Mouse (Mus musculus) heart, adult 10 weeks (tissue): ENCODE measurements around the gene Exd1. TPM values are rescaled to one million over a fixed set of nuclear protein-coding genes. Genes with fewer than 3 reads are reported as not detected.

ENCODE experiments used
- polyA plus RNA-seq: library from polyadenylated mRNA; stranded (reverse); fragments of 350-450 nt; fragmentation: Illumina TruSeq; extraction: RNeasy Lipid Tissue Mini Kit (QIAGEN cat#74804); gene quantifications from one replicate; pipeline ENCODE4 v1.2.3, GENCODE M21; 2014; ENCODE audit warnings: low read depth, low replicate concordance

Exd1 gene
- polyA plus RNA-seq, result 0.34 TPM

DNA sequence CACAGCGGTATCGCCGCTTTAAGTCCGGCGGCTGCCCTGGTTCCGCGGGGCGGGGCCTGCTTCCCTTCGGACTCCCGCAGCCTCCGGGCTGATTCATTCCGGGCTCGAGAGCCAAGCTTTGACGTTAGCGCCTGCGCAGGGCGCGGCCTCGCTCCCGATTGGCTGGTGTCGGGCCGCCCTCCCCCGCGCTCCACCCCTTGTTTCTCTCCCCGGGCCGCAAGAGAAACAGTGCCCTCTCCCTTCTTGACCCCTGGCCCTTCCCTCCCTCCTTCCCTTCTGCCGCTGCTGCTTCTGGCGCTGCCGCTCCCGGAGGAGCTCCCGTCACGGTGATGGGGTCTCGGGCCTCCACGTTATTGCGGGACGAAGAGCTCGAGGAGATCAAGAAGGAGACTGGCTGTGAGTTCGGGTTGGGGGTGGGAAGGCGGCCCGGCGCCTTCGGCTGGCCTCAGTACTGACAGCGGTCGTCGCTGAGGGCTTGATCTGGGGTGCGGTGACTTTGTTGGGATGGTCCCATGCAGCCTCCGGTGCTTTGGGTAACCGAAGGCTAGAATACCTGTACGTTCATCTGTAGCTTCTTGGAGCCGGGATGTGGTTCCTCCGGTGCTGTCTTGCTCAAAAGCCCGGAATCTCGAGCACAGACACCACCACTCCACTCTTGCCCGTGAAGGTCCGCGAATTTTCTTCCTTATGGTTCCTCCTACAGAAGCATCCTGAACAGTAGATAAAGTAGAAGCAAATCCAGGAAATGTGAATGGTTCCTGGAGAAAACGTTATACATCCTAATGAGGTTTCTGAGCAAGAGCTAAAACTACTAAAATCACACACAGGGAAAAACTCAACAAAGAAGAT lies at the start of gene Exd1, which contains the start of gene Chp1:
Gene Exd1 (minus strand): TSS at position 106 of the 849 bp plus-strand sequence.
Gene Chp1 (plus strand): TSS at position 176 of the 849 bp plus-strand sequence.

DNA sequence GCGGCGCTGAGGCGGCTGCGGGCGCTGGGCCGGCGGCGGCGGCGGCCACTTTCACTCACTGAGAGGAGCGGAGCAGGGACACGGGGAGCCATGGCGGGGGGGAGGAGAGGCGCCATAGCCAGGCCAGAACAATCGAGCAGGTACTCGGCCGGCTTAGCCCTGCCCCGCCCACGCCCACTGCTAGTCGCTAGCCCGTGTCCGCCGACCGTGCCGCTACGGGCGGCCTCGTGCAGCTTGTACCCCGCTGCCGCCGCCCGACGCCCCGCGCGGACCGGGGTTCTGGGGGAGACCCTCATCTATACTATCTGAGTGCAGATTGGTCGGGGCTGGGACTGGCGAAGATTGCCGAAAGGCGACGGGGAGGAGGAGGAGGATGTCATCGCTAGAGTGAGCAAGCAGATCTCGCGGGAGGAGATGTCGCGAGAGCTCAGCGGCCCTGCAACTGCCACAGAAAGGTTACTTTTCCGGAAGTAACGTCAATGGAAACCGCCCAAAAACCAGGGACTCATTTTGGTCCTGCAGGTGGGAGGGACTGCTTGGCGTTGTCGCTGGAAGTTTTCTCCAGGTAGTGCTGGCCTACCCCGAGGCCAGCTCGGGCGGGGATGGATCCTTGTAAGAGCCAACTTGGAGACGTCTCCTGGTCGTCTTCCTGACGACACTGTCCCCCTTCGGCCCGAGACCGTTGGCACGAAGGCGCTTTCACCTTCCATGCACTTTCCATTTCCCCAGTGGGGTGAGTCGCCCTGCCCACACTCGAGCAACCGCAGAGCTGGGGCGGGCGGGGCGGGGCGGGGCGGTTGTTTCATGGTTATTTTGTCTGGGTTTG lies 69.6 kb downstream of the Exd1 start, which contains the start of gene Ino80:
Gene Ino80 (minus strand): TSS at position 117 of the 826 bp plus-strand sequence.

Other genes with a start within 250 kb of the Exd1 start
- gene Dll4, start 221.8 kb downstream of the Exd1 start, polyA plus RNA-seq, result 11.8 TPM
- 7.1 TPM for gene Chac1, start 196.4 kb downstream of the Exd1 start, polyA plus RNA-seq
- gene Ino80, start 69.9 kb downstream of the Exd1 start, polyA plus RNA-seq, result 9.8 TPM
- 85.9 TPM for gene Chp1, start 70 bp upstream of the Exd1 start, polyA plus RNA-seq
- 0.50 TPM for gene Nusap1, start 70.7 kb upstream of the Exd1 start, polyA plus RNA-seq
- gene Oip5, start 70.8 kb upstream of the Exd1 start, polyA plus RNA-seq, result 0.45 TPM
- 79.5 TPM for gene Ndufaf1, start 115.2 kb upstream of the Exd1 start, polyA plus RNA-seq
- gene Rtf1, start 127.4 kb upstream of the Exd1 start, polyA plus RNA-seq, result 19.4 TPM
- 0.31 TPM for gene Itpka, start 194.7 kb upstream of the Exd1 start, polyA plus RNA-seq
- not detected for gene Ltk, start 212.8 kb upstream of the Exd1 start, polyA plus RNA-seq
- 10.8 TPM for gene Rpap1, start 239.9 kb upstream of the Exd1 start, polyA plus RNA-seq